Mouse (Mus musculus): ENCODE data around the gene Pfas.
"Not testable (repeated sequence)": the region's sequence is repeated elsewhere in the genome, so short reads cannot be mapped to it uniquely, and the experiment has no call there.

Gene Pfas

DNA sequence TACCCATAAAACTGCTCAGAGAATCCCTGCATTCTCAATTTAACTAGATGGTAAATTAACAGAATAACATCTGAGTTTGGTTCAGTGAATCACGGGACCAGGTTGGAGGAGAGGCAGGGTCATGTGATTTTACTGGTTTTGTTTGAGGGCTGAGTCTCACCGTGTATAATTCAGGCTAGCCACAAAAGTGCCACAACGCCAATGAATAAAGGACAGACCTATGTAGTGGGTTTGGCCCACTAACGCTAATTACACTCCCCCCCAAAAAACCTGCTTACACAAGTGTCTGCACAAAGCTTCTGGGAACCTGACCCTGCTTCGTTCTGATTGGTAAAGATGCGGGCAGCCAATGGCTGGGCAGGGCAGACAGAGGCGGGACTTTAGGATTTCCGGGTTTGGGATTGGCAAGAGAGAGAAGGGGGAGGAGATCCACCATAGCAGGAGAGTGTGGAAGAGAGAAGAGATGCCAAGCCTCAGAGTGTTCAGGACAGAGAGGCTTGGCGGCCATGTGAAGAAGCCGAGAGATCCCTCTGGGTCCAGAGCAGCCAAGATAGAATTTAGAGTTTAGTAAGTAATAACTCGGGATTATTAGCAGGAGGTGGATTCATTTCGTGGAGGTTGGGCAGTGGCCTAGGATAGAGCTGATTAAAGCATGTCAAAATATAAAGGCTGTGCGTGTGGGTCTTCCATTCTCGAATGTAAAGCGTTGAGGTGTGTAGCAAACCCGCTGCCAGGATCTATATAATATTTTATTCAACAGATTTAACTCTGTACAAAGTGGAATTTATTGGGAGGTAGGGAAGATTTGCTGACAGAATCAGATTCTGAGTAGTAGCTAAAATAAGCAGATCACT lies 68.6 kb downstream of the Pfas start:
- DNase-seq (ENCODE audit: low spot score), result peak; percentile 86

DNA sequence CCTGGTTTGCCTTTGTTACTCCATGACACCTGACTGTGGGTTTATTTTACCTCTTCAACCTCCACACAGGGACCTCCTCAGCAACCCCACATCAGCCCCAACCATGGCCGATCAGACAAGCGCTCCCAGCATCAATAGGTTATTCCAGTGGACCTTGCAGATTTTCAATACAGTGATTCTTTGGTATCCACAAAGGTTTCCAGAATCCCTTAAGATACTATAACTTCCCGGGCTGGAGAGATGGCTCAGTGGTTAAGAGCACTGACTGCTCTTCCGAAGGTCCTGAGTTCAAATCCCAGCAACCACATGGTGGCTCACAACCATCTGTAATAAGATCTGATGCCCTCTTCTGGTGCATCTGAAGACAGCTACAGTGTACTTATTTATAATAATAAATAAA lies 71.3 kb downstream of the Pfas start:
- DNase-seq (ENCODE audit: low spot score), result not testable (repeated sequence)

Measured in testis, postnatal 14 days (tissue).